Mouse (Mus musculus) Patski (cell line): ENCODE measurements around the gene Mboat2. TPM values are rescaled to one million over a fixed set of nuclear protein-coding genes. Genes with fewer than 3 reads are reported as not detected.
A peak's percentile ranks its signal among the peaks of the same experiment; 100 is the strongest.

Source experiments
- ATAC-seq: fragments of 100-300 bp; one replicate; pipeline ENCODE4 v1.8.0; 2021
- CTCF ChIA-PET: fragments of 350-600 bp; sonication (Branson Sonifier 250); formaldehyde crosslinking; loops from one replicate; lab custom pipeline; 2022; ENCODE audit warnings: inconsistent platforms; lab: Charles Lee
- POLR2A ChIA-PET: fragments of 350-600 bp; sonication (Branson Sonifier 250); formaldehyde crosslinking; loops from one replicate; lab custom pipeline; 2022; ENCODE audit warnings: antibody characterized with exemption, inconsistent platforms; lab: Charles Lee
- DNase-seq: peaks from one replicate; pipeline ENCODE4 v3.0.0-alpha.2; 2011; ENCODE audit warnings: low read depth, low spot score
- H3K27me3 ChIP-seq: fragments of 371-371 bp; one replicate; pipeline ENCODE4 v1.5.1; 2021
- CTCF ChIP-seq: fragments of 100-300 bp; IDR thresholded peaks from one replicate; pipeline ENCODE4 v1.5.1; 2021
- in situ Hi-C: fragments of 300-500 bp; cut with MboI; formaldehyde crosslinking; loops from 3 replicates; pipeline ENCODE4 v1.11.1; 2018; ENCODE audit warnings: low pct_unique_long_range_greater_than_20kb, mixed read lengths
- polyA plus RNA-seq: library from polyadenylated mRNA; unstranded; gene quantifications from one replicate; pipeline ENCODE4 v1.2.3, GENCODE M21; 2021

Gene Mboat2
- polyA plus RNA-seq, 1 experiment from 2014 or later, result 24.4 TPM

- no peaks in the 10 kb centered on the region for H3K27me3 ChIP-seq
- POLR2A ChIA-PET, result no interaction called here
- TF ChIP-seq CTCF, result no peak
- DNase-seq (no peak), ATAC-seq (no peak)
- CTCF ChIA-PET, result interaction anchor here (1.3 kb wide), 1 partner anchor 10 kb away, joined by 3 read pairs; no protein-coding TSS in a partner anchor
- in situ Hi-C loops, result no loop called here
Measured at GRCm38 (mm10) chr12:24962362-24962967, 131.8 kb downstream of the Mboat2 start.

- CTCF ChIA-PET, result no interaction called here
- no peak for DNase-seq
- POLR2A ChIA-PET, result no interaction called here
- TF ChIP-seq CTCF, result no peak
- in situ Hi-C loops, result no loop called here
- H3K27me3 ChIP-seq, result no peaks in the 10 kb centered on the region
- no peak for ATAC-seq
Measured at GRCm38 (mm10) chr12:24963393-24964022, 132.8 kb downstream of the Mboat2 start.

GRCm38 (mm10) chr12:24965406-24965805 lies 134.7 kb downstream of the Mboat2 start:
- no peak for ATAC-seq
- POLR2A ChIA-PET, result interaction anchor here (0.5 kb wide), 1 partner anchor 21 kb away, joined by 4 read pairs; no protein-coding TSS in a partner anchor
- TF ChIP-seq CTCF, result no peak
- DNase-seq, result no peak
- in situ Hi-C loops, result no loop called here
- CTCF ChIA-PET, result no interaction called here
- no peaks in the 10 kb centered on the region for H3K27me3 ChIP-seq

GRCm38 (mm10) chr12:24966046-24966445 lies 135.4 kb downstream of the Mboat2 start:
- TF ChIP-seq CTCF, result no peak
- H3K27me3 ChIP-seq, result no peaks in the 10 kb centered on the region
- ChIA-PET POLR2A (interaction anchor here (0.5 kb wide), 1 partner anchor 21 kb away, joined by 4 read pairs; no protein-coding TSS in a partner anchor), CTCF (interaction anchor here (0.9 to 1.1 kb wide), 2 partner anchors 18 to 257 kb away, joined by 3 read pairs; no protein-coding TSS in a partner anchor)
- DNase-seq (no peak), ATAC-seq (no peak)
- in situ Hi-C loops, result no loop called here

GRCm38 (mm10) chr12:24971490-24972200 lies 141.0 kb downstream of the Mboat2 start:
- POLR2A ChIA-PET, result no interaction called here
- no peak for TF ChIP-seq CTCF
- no peaks in the 10 kb centered on the region for H3K27me3 ChIP-seq
- CTCF ChIA-PET, result no interaction called here
- in situ Hi-C loops, result no loop called here
- ATAC-seq (no peak), DNase-seq (no peak)

- in situ Hi-C loops, result no loop called here
- H3K27me3 ChIP-seq, result no peaks in the 10 kb centered on the region
- ATAC-seq (no peak), DNase-seq (no peak)
- ChIA-PET CTCF (no interaction called here), POLR2A (no interaction called here)
- no peak for TF ChIP-seq CTCF
Measured at GRCm38 (mm10) chr12:24972371-24973350, 142.0 kb downstream of the Mboat2 start.

- DNase-seq (no peak), ATAC-seq (no peak)
- ChIA-PET CTCF (no interaction called here), POLR2A (no interaction called here)
- no peak for TF ChIP-seq CTCF
- no peaks in the 10 kb centered on the region for H3K27me3 ChIP-seq
- in situ Hi-C loops, result no loop called here
Measured at GRCm38 (mm10) chr12:24973586-24973985, 142.9 kb downstream of the Mboat2 start.

GRCm38 (mm10) chr12:24974446-24975114 lies 143.9 kb downstream of the Mboat2 start, which contains the start of gene Kidins220:
TSS of gene Kidins220 (plus strand) at chr12:24974925.
- no peak for TF ChIP-seq CTCF
- ATAC-seq, result peak; percentile 75
- in situ Hi-C loops, result no loop called here
- CTCF ChIA-PET, result no interaction called here
- POLR2A ChIA-PET, result interaction anchor here (0.9 kb wide), 1 partner anchor 22 kb away, joined by 3 read pairs; no protein-coding TSS in a partner anchor
- peak; percentile 28 for DNase-seq
- H3K27me3 ChIP-seq, result no peaks in the 10 kb centered on the region

GRCm38 (mm10) chr12:24975115-24975733 lies 144.5 kb downstream of the Mboat2 start:
- in situ Hi-C loops, result no loop called here
- TF ChIP-seq CTCF, result peak; percentile 72
- ChIA-PET POLR2A (interaction anchor here (0.9 kb wide), 1 partner anchor 22 kb away, joined by 3 read pairs; no protein-coding TSS in a partner anchor), CTCF (interaction anchor here (0.9 kb wide), 1 partner anchor 266 kb away, joined by 3 read pairs; no protein-coding TSS in a partner anchor)
- DNase-seq (peak; percentile 34), ATAC-seq (peak; percentile 63)
- no peaks in the 10 kb centered on the region for H3K27me3 ChIP-seq
